13 mouse cellular contexts compared by ENCODE assay signal in the genomic region with DNA sequence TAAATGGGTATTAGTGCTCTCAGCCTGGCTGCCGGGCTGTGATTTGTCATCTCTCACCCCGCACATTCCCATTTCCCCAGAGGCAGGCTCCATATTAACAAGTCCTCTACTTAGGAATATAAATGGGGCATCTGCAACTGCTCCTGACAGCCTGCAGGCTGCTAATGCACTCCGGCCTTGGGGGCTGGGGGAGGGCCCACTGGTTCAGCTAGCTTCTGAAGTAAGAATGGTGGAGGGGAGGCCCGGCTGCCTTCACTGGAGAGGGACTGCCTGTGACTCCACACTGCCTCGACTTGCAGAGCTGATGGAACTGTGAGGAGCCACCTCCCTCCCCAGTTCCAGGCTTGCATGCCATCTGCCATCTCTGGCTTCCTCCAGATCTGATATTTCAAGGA. TPM values are rescaled to one million over a fixed set of nuclear protein-coding genes. Genes with fewer than 3 reads are reported as not detected.
DNase-seq lines count a peak whose midpoint lies in the region; ATAC-seq and TF ChIP-seq lines count a peak whose summit lies in the region.
"Had no signal": no experiment of that assay in that cellular context is flagged by ENCODE, and none has a peak within 500 bp of the region (broad histone marks: within the 10 kb centered on the region; RNA-seq: fewer than 3 reads in every experiment).

No protein-coding gene starts in this region.

- WGBS in midbrain, embryonic 11.5 days = 32% methylated on average over 5 of the region's 5 CpGs
- 18% methylated on average over 5 of the region's 5 CpGs for WGBS in midbrain, postnatal 0 days
- WGBS in hindbrain, embryonic 15.5 days = 8% methylated on average over 5 of the region's 5 CpGs
- 16% methylated on average over 5 of the region's 5 CpGs for WGBS in neural tube, embryonic 14.5 days

- no peaks in the 10 kb centered on the region for H3K36me3 ChIP-seq in midbrain, embryonic 11.5 days (ENCODE audit: control insufficient read depth, insufficient read depth, low read length)
- H3K36me3 ChIP-seq in midbrain, postnatal 0 days (ENCODE audit: insufficient read depth, low read length) = no peaks in the 10 kb centered on the region
- H3K36me3 ChIP-seq in hindbrain, embryonic 15.5 days = no peaks in the 10 kb centered on the region
- H3K36me3 ChIP-seq in neural tube, embryonic 14.5 days (ENCODE audit: control insufficient read depth, insufficient read depth, low read length) = no peaks in the 10 kb centered on the region
- H3K36me3 ChIP-seq: G1E; heart, embryonic 15.5 days had no signal

- TF ChIP-seq CTCF in midbrain, postnatal 0 days (IDR thresholded peaks at IDR 0.05) = no peak

- DNase-seq in cerebellum, postnatal 10 days = peak; percentile 25 to 44
- DNase-seq in cerebellum, adult 11-12 months = no peak
- peak; percentile 83 for DNase-seq in midbrain, embryonic 11.5 days (ENCODE audit: low spot score, missing footprints)
- DNase-seq in midbrain, postnatal 0 days (ENCODE audit: low spot score) = no peak
- DNase-seq in adrenal gland, postnatal 25 days = no peak
- DNase-seq in spleen, postnatal 36 days (ENCODE audit: low spot score in 2 of 2) = no peak

- peaks cover 2% of the 10 kb centered on the region; the same call in 1 of the 2 replicates for H3K27me3 ChIP-seq in midbrain, embryonic 11.5 days (ENCODE audit: control insufficient read depth, insufficient read depth, low read length)
- H3K27me3 ChIP-seq in midbrain, postnatal 0 days (ENCODE audit: insufficient read depth, low read length) = no peaks in the 10 kb centered on the region; the same call in 1 of the 2 replicates
- no peaks in the 10 kb centered on the region for H3K27me3 ChIP-seq in hindbrain, embryonic 15.5 days
- no peaks in the 10 kb centered on the region for H3K27me3 ChIP-seq in neural tube, embryonic 14.5 days (ENCODE audit: control insufficient read depth, insufficient read depth, low read length)

- no peaks in the 10 kb centered on the region for H3K9me3 ChIP-seq in midbrain, embryonic 11.5 days (ENCODE audit: control insufficient read depth, low read length)
- H3K9me3 ChIP-seq in midbrain, postnatal 0 days (ENCODE audit: low read length) = no peaks in the 10 kb centered on the region
- no peaks in the 10 kb centered on the region for H3K9me3 ChIP-seq in hindbrain, embryonic 15.5 days
- no peaks in the 10 kb centered on the region for H3K9me3 ChIP-seq in neural tube, embryonic 14.5 days (ENCODE audit: control insufficient read depth, low read length)
- H3K9me3 ChIP-seq: G1E; heart, embryonic 15.5 days had no signal

- no peak overlapping the region for H3K4me3 ChIP-seq in midbrain, embryonic 11.5 days (ENCODE audit: low read depth, low read length)
- H3K4me3 ChIP-seq in midbrain, postnatal 0 days (ENCODE audit: low read depth, low read length) = no peak overlapping the region
- no peak overlapping the region for H3K4me3 ChIP-seq in hindbrain, embryonic 15.5 days
- H3K4me3 ChIP-seq in neural tube, embryonic 14.5 days (ENCODE audit: low read depth, low read length) = no peak overlapping the region
- H3K4me3 ChIP-seq: heart, embryonic 15.5 days had no signal

- 0 out of 2 replicates have a peak, but pooled peaks cover 3% of the 10 kb centered on the region for H3K4me1 ChIP-seq in midbrain, embryonic 11.5 days (ENCODE audit: control insufficient read depth, insufficient read depth, low read length)
- no peaks in the 10 kb centered on the region for H3K4me1 ChIP-seq in midbrain, postnatal 0 days (ENCODE audit: insufficient read depth, low read length)
- peaks cover 31% of the 10 kb centered on the region for H3K4me1 ChIP-seq in hindbrain, embryonic 15.5 days (replicated peaks)
- H3K4me1 ChIP-seq in neural tube, embryonic 14.5 days (ENCODE audit: control insufficient read depth, insufficient read depth, low read length) = peaks cover 9% of the 10 kb centered on the region; the same call in 1 of the 2 replicates

- H3K27ac ChIP-seq in midbrain, embryonic 11.5 days (ENCODE audit: low read depth, low read length) = no peak overlapping the region
- H3K27ac ChIP-seq in midbrain, postnatal 0 days (ENCODE audit: low read depth, low read length) = no peak overlapping the region
- H3K27ac ChIP-seq in hindbrain, embryonic 15.5 days (replicated peaks) = no peak overlapping the region
- H3K27ac ChIP-seq in neural tube, embryonic 14.5 days (ENCODE audit: low read depth, low read length) = no peak overlapping the region
- H3K27ac ChIP-seq: heart, embryonic 15.5 days had no signal

- H3K4me2 ChIP-seq in midbrain, embryonic 11.5 days = no peak overlapping the region
- H3K4me2 ChIP-seq in midbrain, postnatal 0 days (ENCODE audit: low read depth, low read length, poor library complexity, severe bottlenecking) = no peak overlapping the region
- H3K4me2 ChIP-seq in hindbrain, embryonic 15.5 days = no peak overlapping the region
- no peak overlapping the region for H3K4me2 ChIP-seq in neural tube, embryonic 14.5 days (ENCODE audit: low read depth, low read length)
- H3K4me2 ChIP-seq: heart, embryonic 15.5 days had no signal

- ATAC-seq in midbrain, embryonic 11.5 days (ENCODE audit: low FRiP score) = peak; percentile 55
- no peak for ATAC-seq in midbrain, postnatal 0 days (ENCODE audit: low FRiP score)
- ATAC-seq in hindbrain, embryonic 15.5 days (ENCODE audit: low FRiP score, low read depth) = peak; percentile 60; the same call in 1 of the 2 replicates
- ATAC-seq in neural tube, embryonic 14.5 days (ENCODE audit: low read depth) = peak; percentile 61; the same call in 1 of the 2 replicates

- H3K9ac ChIP-seq in midbrain, embryonic 11.5 days (ENCODE audit: low read length) = no peak overlapping the region
- no peak overlapping the region for H3K9ac ChIP-seq in midbrain, postnatal 0 days (replicated peaks; ENCODE audit: low read length, poor library complexity, severe bottlenecking)
- H3K9ac ChIP-seq in hindbrain, embryonic 15.5 days = no peak overlapping the region
- H3K9ac ChIP-seq in neural tube, embryonic 14.5 days (replicated peaks; ENCODE audit: low read depth, low read length) = no peak overlapping the region
- H3K9ac ChIP-seq: heart, embryonic 15.5 days had no signal

RNA-seq across cellular contexts. Expression of a gene that starts 33.5 kb away (rescaled TPM):
- polyA plus RNA-seq in midbrain, embryonic 11.5 days (2014; fragmentation: Nextera tagmentation; extraction: Ambion mirVana) = 0.15 TPM in 1 of 2 replicates, not detected in the other
- not detected in 2 replicates for total RNA-seq in midbrain, postnatal 0 days (2014; rRNA removed)
- not detected in 2 replicates for polyA plus RNA-seq in midbrain, postnatal 0 days (2015; fragmentation: Nextera tagmentation; extraction: Ambion mirVana)
- 0.13 TPM in 1 of 2 replicates, not detected in the other for polyA plus RNA-seq in hindbrain, embryonic 15.5 days (2015; fragmentation: Nextera tagmentation; extraction: Ambion mirVana)
- not detected in 2 replicates for polyA plus RNA-seq in neural tube, embryonic 14.5 days (2014; fragmentation: Nextera tagmentation; extraction: Ambion mirVana)
- total RNA-seq in adrenal gland, postnatal 25 days (2021) = not detected in 2 replicates
- total RNA-seq: adrenal gland, postnatal 10 days; G1E; left cerebral cortex, adult 8-10 months had no signal
- polyA plus RNA-seq: G1E; heart, embryonic 15.5 days; liver, embryonic 16.5 days had no signal

Comparison
In these comparisons a context has a peak if more than half of its experiments do, and no peak if none do; other contexts are left out.
1. DNase-seq: peak in cerebellum, postnatal 10 days (2 of 2) and midbrain, embryonic 11.5 days (single experiment); none in cerebellum, adult 11-12 months (single experiment), midbrain, postnatal 0 days (single experiment), adrenal gland, postnatal 25 days (single experiment) and spleen, postnatal 36 days (0 of 2).